In the genomic region with DNA sequence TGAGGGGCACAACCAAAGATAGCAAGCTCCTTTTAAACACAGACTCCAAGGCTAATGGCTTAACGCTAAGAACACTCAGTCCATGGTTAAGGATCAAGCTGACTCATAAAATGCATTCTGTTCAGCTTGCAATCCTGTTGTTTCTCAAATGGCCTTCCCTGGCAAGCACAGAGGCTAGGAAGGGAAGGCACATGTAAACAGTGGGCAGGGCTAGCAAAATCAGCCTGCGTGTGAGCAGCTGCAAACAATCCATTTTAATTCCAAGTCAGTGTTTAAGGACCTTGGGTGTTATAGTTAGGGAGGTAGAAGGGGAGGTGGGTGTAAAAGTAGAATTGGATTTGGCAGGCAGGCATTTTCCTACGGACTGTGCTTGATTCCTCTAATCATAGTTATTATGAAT, we compare ENCODE assay signal across 15 mouse cellular contexts.
A peak's percentile ranks its signal among the peaks of the same experiment; 100 is the strongest.
DNase-seq lines count a peak whose midpoint lies in the region; ATAC-seq and TF ChIP-seq lines count a peak whose summit lies in the region.
"Had no signal": no experiment of that assay in that cellular context is flagged by ENCODE, and none has a peak within 500 bp of the region (broad histone marks: within the 10 kb centered on the region; RNA-seq: fewer than 3 reads in every experiment).

No protein-coding gene starts in this region.

- H3K27ac ChIP-seq in kidney, postnatal 0 days, result no peak overlapping the region
- H3K27ac ChIP-seq in kidney, embryonic 15.5 days, result no peak overlapping the region
- no peak overlapping the region for H3K27ac ChIP-seq in limb, embryonic 11.5 days (replicated peaks; ENCODE audit: low read depth, low read length)
- no peak overlapping the region for H3K27ac ChIP-seq in limb, embryonic 10.5 days
- no peak overlapping the region for H3K27ac ChIP-seq in embryonic facial prominence, embryonic 14.5 days (replicated peaks; ENCODE audit: low read depth, low read length)
- no peak overlapping the region for H3K27ac ChIP-seq in stomach, embryonic 14.5 days (ENCODE audit: low read length)
- H3K27ac ChIP-seq in gastrocnemius, adult 2 months, result no peak overlapping the region
- H3K27ac ChIP-seq: neural tube, embryonic 12.5 days had no signal

- H3K4me3 ChIP-seq in kidney, postnatal 0 days (replicated peaks; ENCODE audit: low read depth, low read length), result no peak overlapping the region
- H3K4me3 ChIP-seq in kidney, embryonic 15.5 days (replicated peaks), result no peak overlapping the region
- no peak overlapping the region for H3K4me3 ChIP-seq in limb, embryonic 11.5 days (ENCODE audit: low read depth, low read length)
- H3K4me3 ChIP-seq in limb, embryonic 10.5 days, result no peak overlapping the region
- no peak overlapping the region for H3K4me3 ChIP-seq in embryonic facial prominence, embryonic 14.5 days (ENCODE audit: low read depth, low read length)
- H3K4me3 ChIP-seq in stomach, embryonic 14.5 days (ENCODE audit: low read depth, low read length), result no peak overlapping the region
- H3K4me3 ChIP-seq in gastrocnemius, adult 2 months, result no peak overlapping the region
- H3K4me3 ChIP-seq: erythroblast, embryonic 14.5 days; neural tube, embryonic 12.5 days had no signal

- ATAC-seq in kidney, postnatal 0 days (replicated peaks; ENCODE audit: low FRiP score, low read depth), result no peak
- no peak for ATAC-seq in kidney, embryonic 15.5 days (replicated peaks; ENCODE audit: low FRiP score)
- ATAC-seq in limb, embryonic 11.5 days (ENCODE audit: insufficient number of reproducible peaks, low FRiP score, low TSS enrichment, low read depth), result no peak
- ATAC-seq in embryonic facial prominence, embryonic 14.5 days (ENCODE audit: low read depth), result peak; percentile 26; the same call in 1 of the 2 replicates
- peak; percentile 14; the same call in 1 of the 2 replicates for ATAC-seq in stomach, embryonic 14.5 days (ENCODE audit: insufficient number of reproducible peaks, insufficient read depth, low FRiP score, low read depth)

- no peaks in the 10 kb centered on the region for H3K4me1 ChIP-seq in kidney, postnatal 0 days (replicated peaks; ENCODE audit: insufficient read depth, low read length)
- no peaks in the 10 kb centered on the region for H3K4me1 ChIP-seq in kidney, embryonic 15.5 days
- H3K4me1 ChIP-seq in limb, embryonic 11.5 days (ENCODE audit: control insufficient read depth, insufficient read depth, low read length), result no peaks in the 10 kb centered on the region
- H3K4me1 ChIP-seq in limb, embryonic 10.5 days, result no peaks in the 10 kb centered on the region
- no peaks in the 10 kb centered on the region for H3K4me1 ChIP-seq in embryonic facial prominence, embryonic 14.5 days (ENCODE audit: control insufficient read depth, insufficient read depth, low read length)
- no peaks in the 10 kb centered on the region for H3K4me1 ChIP-seq in stomach, embryonic 14.5 days (ENCODE audit: control insufficient read depth, insufficient read depth, low read length)
- H3K4me1 ChIP-seq: neural tube, embryonic 12.5 days had no signal

- H3K4me2 ChIP-seq in kidney, postnatal 0 days (ENCODE audit: low read length), result no peak overlapping the region
- no peak overlapping the region for H3K4me2 ChIP-seq in kidney, embryonic 15.5 days
- no peak overlapping the region for H3K4me2 ChIP-seq in limb, embryonic 11.5 days (ENCODE audit: low read depth, severe bottlenecking)
- H3K4me2 ChIP-seq in embryonic facial prominence, embryonic 14.5 days (ENCODE audit: low read depth, low read length), result no peak overlapping the region
- H3K4me2 ChIP-seq in stomach, embryonic 14.5 days (replicated peaks; ENCODE audit: low read depth, low read length), result no peak overlapping the region
- H3K4me2 ChIP-seq: neural tube, embryonic 12.5 days had no signal

- no peak for TF ChIP-seq CTCF in kidney, postnatal 0 days (IDR thresholded peaks at IDR 0.05; ENCODE audit: low read depth)
- no peak for TF ChIP-seq CTCF in gastrocnemius, adult 2 months (IDR thresholded peaks at IDR 0.05)

- no peak overlapping the region for H3K9ac ChIP-seq in kidney, postnatal 0 days (ENCODE audit: low read depth, low read length)
- H3K9ac ChIP-seq in kidney, embryonic 15.5 days, result no peak overlapping the region
- H3K9ac ChIP-seq in limb, embryonic 11.5 days (ENCODE audit: low read length), result no peak overlapping the region
- H3K9ac ChIP-seq in embryonic facial prominence, embryonic 14.5 days (ENCODE audit: low read depth, low read length), result no peak overlapping the region
- no peak overlapping the region for H3K9ac ChIP-seq in stomach, embryonic 14.5 days (replicated peaks; ENCODE audit: low read depth, low read length)
- H3K9ac ChIP-seq: neural tube, embryonic 12.5 days had no signal

- intact Hi-C loops in gastrocnemius, adult 2 months (cut with DNase I), result no loop called here

- H3K9me3 ChIP-seq in kidney, postnatal 0 days (replicated peaks; ENCODE audit: low read length), result no peaks in the 10 kb centered on the region
- no peaks in the 10 kb centered on the region for H3K9me3 ChIP-seq in kidney, embryonic 15.5 days (replicated peaks)
- no peaks in the 10 kb centered on the region for H3K9me3 ChIP-seq in limb, embryonic 11.5 days (ENCODE audit: control insufficient read depth, low read length)
- no peaks in the 10 kb centered on the region for H3K9me3 ChIP-seq in limb, embryonic 10.5 days (replicated peaks)
- no peaks in the 10 kb centered on the region for H3K9me3 ChIP-seq in embryonic facial prominence, embryonic 14.5 days (ENCODE audit: control insufficient read depth, low read length)
- no peaks in the 10 kb centered on the region for H3K9me3 ChIP-seq in stomach, embryonic 14.5 days (ENCODE audit: control insufficient read depth, low read depth, low read length)
- H3K9me3 ChIP-seq: neural tube, embryonic 12.5 days had no signal

- no peaks in the 10 kb centered on the region for H3K27me3 ChIP-seq in kidney, postnatal 0 days (ENCODE audit: insufficient read depth, low read length)
- H3K27me3 ChIP-seq in kidney, embryonic 15.5 days, result no peaks in the 10 kb centered on the region
- no peaks in the 10 kb centered on the region for H3K27me3 ChIP-seq in limb, embryonic 11.5 days (ENCODE audit: control insufficient read depth, insufficient read depth, low read length)
- H3K27me3 ChIP-seq in limb, embryonic 10.5 days (ENCODE audit: low read depth, poor library complexity, severe bottlenecking), result no peaks in the 10 kb centered on the region
- H3K27me3 ChIP-seq in embryonic facial prominence, embryonic 14.5 days (replicated peaks; ENCODE audit: control insufficient read depth, insufficient read depth, low read length), result no peaks in the 10 kb centered on the region
- H3K27me3 ChIP-seq in stomach, embryonic 14.5 days (ENCODE audit: control insufficient read depth, insufficient read depth, low read length), result no peaks in the 10 kb centered on the region
- H3K27me3 ChIP-seq: neural tube, embryonic 12.5 days had no signal

- 45% methylated on average over 3 of the region's 3 CpGs for WGBS in kidney, postnatal 0 days
- 48% methylated on average over 3 of the region's 3 CpGs for WGBS in kidney, embryonic 15.5 days
- 35% methylated on average over 3 of the region's 3 CpGs for whole genome bisulfite sequencing in limb, embryonic 11.5 days
- 47% methylated on average over 3 of the region's 3 CpGs for WGBS in limb, embryonic 10.5 days
- WGBS in embryonic facial prominence, embryonic 14.5 days, result 53% methylated on average over 3 of the region's 3 CpGs
- 24% methylated on average over 3 of the region's 3 CpGs for WGBS in stomach, embryonic 14.5 days

- peak; percentile 0 for DNase-seq in kidney, postnatal 0 days (ENCODE audit: low spot score)
- peak; percentile 22 for DNase-seq in limb, embryonic 11.5 days (ENCODE audit: low spot score)
- no peak for DNase-seq in limb, embryonic 10.5 days (ENCODE audit: low spot score)
- peak; percentile 40 for DNase-seq in embryonic facial prominence, embryonic 14.5 days (ENCODE audit: low spot score)
- DNase-seq in embryo, embryonic 10.5 days (ENCODE audit: low spot score), result no peak
- no peak for DNase-seq in gastrocnemius, adult 2 months
- DNase-seq: adrenal gland, postnatal 25 days; cerebellum, adult 9-11 months; lung, postnatal 36 days; right cerebral cortex, postnatal 25 days; thymus, postnatal 36 days had no signal

- H3K36me3 ChIP-seq in kidney, postnatal 0 days (ENCODE audit: insufficient read depth, low read length), result no peaks in the 10 kb centered on the region
- H3K36me3 ChIP-seq in kidney, embryonic 15.5 days, result no peaks in the 10 kb centered on the region
- H3K36me3 ChIP-seq in limb, embryonic 11.5 days (ENCODE audit: control insufficient read depth, insufficient read depth, low read length), result no peaks in the 10 kb centered on the region
- no peaks in the 10 kb centered on the region for H3K36me3 ChIP-seq in limb, embryonic 10.5 days
- no peaks in the 10 kb centered on the region for H3K36me3 ChIP-seq in embryonic facial prominence, embryonic 14.5 days (ENCODE audit: control insufficient read depth, insufficient read depth, low read length)
- H3K36me3 ChIP-seq in stomach, embryonic 14.5 days (ENCODE audit: control insufficient read depth, insufficient read depth, low read length), result no peaks in the 10 kb centered on the region
- H3K36me3 ChIP-seq: neural tube, embryonic 12.5 days had no signal

Comparison
In these comparisons a context has a peak if more than half of its experiments do, and no peak if none do; other contexts are left out.
1. DNase-seq: peak in kidney, postnatal 0 days (single experiment), limb, embryonic 11.5 days (single experiment) and embryonic facial prominence, embryonic 14.5 days (single experiment); none in limb, embryonic 10.5 days (single experiment), embryo, embryonic 10.5 days (single experiment) and gastrocnemius, adult 2 months (single experiment).
2. ATAC-seq: peak in embryonic facial prominence, embryonic 14.5 days (single experiment) and stomach, embryonic 14.5 days (single experiment); none in kidney, postnatal 0 days (single experiment), kidney, embryonic 15.5 days (single experiment) and limb, embryonic 11.5 days (single experiment).